Mouse (Mus musculus) layer of hippocampus, adult 8-10 months (tissue): ENCODE measurements around the gene Bpifa6. TPM values are rescaled to one million over a fixed set of nuclear protein-coding genes. Genes with fewer than 3 reads are reported as not detected.
A peak's percentile ranks its signal among the peaks of the same experiment; 100 is the strongest.

Experiments
- DNase-seq, 2 experiments: peaks; one replicate each; pipeline ENCODE4 v3.0.0; 2022; ENCODE audit warnings: low spot score in 2 of 2
- total RNA-seq, 4 experiments: library from RNA; stranded (reverse); gene quantifications; 2 replicates each; pipeline ENCODE4 v1.2.4; 2022

The Bpifa6 gene
- total RNA-seq, 4 experiments from 2014 or later, result not detected

GRCm38 (mm10) chr2:154038932-154039331 lies 64.2 kb downstream of the Bpifa6 start:
- peak in 1 of 2 experiments; percentile 12 for DNase-seq

GRCm38 (mm10) chr2:154044743-154045142 lies 70.0 kb downstream of the Bpifa6 start:
- no peak for DNase-seq

Other genes with a start within 250 kb of the Bpifa6 start
- gene Mapre1, start 233.7 kb upstream of the Bpifa6 start, total RNA-seq, result 10 to 100 TPM; 71.8 to 84.9 (median 76.6) TPM
- under 1 TPM; 0.14 to 0.61 (median 0.37) TPM for gene Efcab8, start 195.0 kb upstream of the Bpifa6 start, total RNA-seq
- not detected for gene Sun5, start 103.9 kb upstream of the Bpifa6 start, total RNA-seq
- gene Bpifb2, start 99.9 kb upstream of the Bpifa6 start, total RNA-seq, result not detected
- not detected for gene Bpifb6, start 74.6 kb upstream of the Bpifa6 start, total RNA-seq
- gene Bpifb3, start 56.7 kb upstream of the Bpifa6 start, total RNA-seq, result not detected
- gene Bpifb4, start 36.7 kb upstream of the Bpifa6 start, total RNA-seq, result not detected
- not detected for gene Bpifa2, start 33.3 kb downstream of the Bpifa6 start, total RNA-seq
- not detected for gene Bpifa3, start 155.4 kb downstream of the Bpifa6 start, total RNA-seq
- gene Bpifa1, start 167.9 kb downstream of the Bpifa6 start, total RNA-seq, result not detected
- gene Bpifa5, start 187.7 kb downstream of the Bpifa6 start, total RNA-seq, result not detected
- gene Bpifb1, start 215.9 kb downstream of the Bpifa6 start, total RNA-seq, result under 1 TPM; 0.16 to 0.22 (median 0.18) TPM
- gene Bpifb5, start 248.8 kb downstream of the Bpifa6 start, total RNA-seq, result not detected